Mouse (Mus musculus): ENCODE measurements around the gene Tcp10c. TPM values are rescaled to one million over a fixed set of nuclear protein-coding genes. Genes with fewer than 3 reads are reported as not detected.
"Not testable (repeated sequence)": the region's sequence is repeated elsewhere in the genome, so short reads cannot be mapped to it uniquely, and the experiment has no call there.

The Tcp10c gene
- polyA plus RNA-seq (2012; rRNA removed) = not detected in 2 replicates

DNA sequence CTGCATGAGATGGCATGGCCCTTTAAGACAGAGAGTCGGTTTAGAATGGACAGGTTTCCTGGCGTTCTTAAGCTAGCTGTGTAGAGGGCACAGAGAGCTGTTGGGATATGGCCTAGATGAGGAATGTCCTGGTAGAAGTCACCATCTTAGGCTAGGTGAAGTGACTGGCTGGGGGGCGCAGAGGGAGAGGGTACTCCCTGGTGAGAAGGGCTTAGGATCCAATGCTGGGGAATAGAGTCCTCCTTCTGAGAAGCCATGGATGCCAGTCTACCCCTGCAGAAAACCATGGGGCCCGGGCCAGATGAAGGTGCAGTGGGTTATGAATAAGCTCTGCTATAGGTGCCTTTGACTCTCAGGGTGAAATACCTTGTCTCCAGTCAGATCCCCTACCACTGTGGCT, at the start of gene Tcp10c:
Gene Tcp10c, plus strand, starts transcription at position 52 of the 400 bp plus-strand sequence.
- not testable (repeated sequence) for H3K27me3 ChIP-seq (ENCODE audit: control insufficient read depth, insufficient read depth, low read length); H3K36me3 ChIP-seq (ENCODE audit: control insufficient read depth, insufficient read depth, low read length); H3K4me3 ChIP-seq (ENCODE audit: low read depth, low read length); H3K4me1 ChIP-seq (ENCODE audit: control insufficient read depth, insufficient read depth, insufficient read length, low read length); H3K27ac ChIP-seq (ENCODE audit: insufficient read depth, low read depth, low read length)
- 86% methylated on average over 4 of the region's 4 CpGs for WGBS

DNA sequence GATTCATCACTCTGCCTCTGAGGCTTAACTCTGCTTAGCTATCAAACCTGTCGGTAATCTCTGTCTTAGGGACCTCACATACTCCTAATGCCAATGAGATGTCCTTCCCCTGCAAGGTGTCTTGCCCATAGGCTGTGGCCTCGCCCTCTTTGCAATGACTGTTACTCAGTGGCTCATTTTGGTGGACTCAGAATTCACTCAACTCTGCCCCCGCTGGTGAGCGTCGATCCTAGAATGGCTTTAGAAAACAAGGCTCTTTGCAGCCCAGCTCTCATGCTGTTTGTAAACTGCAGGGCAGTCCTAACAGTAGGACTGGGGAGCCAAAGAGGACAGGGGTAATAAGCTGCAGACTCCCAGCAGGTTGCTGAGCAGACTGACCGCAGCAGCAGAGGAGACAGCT, 46.5 kb upstream of the Tcp10c start:
- H3K27ac ChIP-seq (ENCODE audit: insufficient read depth, low read depth, low read length) = peak overlapping the region; percentile 59
- WGBS = 44% methylated on average over 5 of the region's 6 CpGs

DNA sequence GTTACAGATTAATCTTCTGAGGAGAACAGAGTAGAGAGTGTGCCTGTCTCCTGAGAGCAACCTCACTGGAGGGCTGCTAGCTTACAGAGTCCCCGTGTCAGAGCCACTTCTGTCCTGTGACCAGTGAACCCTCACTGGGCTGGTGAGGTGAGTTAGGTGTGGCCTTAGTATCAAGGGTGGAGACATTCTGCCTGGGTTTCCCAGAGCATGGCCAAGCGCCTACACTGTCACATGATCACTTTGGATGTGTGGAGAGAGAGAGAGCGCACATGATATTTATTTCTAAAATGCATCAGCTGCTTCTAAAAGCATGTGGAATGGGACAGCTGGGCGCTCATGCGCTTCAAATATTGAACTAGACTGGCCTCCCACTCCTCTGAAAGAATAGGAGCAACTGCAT, 46.0 kb upstream of the Tcp10c start:
- 50% methylated on average over 5 of the region's 5 CpGs for WGBS
- not testable (repeated sequence) for H3K27me3 ChIP-seq (ENCODE audit: control insufficient read depth, insufficient read depth, low read length)

More for the DNA sequence above, 46.5 kb upstream of the Tcp10c start:
- H3K36me3 ChIP-seq (ENCODE audit: control insufficient read depth, insufficient read depth, low read length); H3K4me1 ChIP-seq (ENCODE audit: control insufficient read depth, insufficient read depth, insufficient read length, low read length); H3K4me3 ChIP-seq (ENCODE audit: low read depth, low read length); H3K27me3 ChIP-seq (ENCODE audit: control insufficient read depth, insufficient read depth, low read length): not testable (repeated sequence)

DNA sequence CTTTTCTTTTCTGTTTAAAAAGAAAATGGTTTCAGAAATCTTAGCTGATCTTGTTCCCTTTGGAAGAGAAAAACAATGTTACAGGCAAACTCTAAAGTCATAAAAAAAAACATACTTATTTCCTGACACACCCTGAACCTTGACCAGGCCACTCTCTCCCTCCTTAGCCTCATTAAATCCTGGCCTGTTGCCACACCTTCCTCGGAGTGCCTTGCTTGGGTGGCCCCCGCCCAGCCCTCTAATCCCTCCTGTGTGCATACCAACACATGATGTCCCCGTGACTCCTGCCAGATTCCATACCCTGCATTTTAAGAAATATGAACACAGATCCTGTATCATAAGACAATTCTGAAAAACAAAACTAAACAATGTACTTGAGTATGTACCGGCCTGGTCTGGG, 45.6 kb upstream of the Tcp10c start:
- not testable (repeated sequence) for H3K4me1 ChIP-seq (ENCODE audit: control insufficient read depth, insufficient read depth, insufficient read length, low read length); H3K36me3 ChIP-seq (ENCODE audit: control insufficient read depth, insufficient read depth, low read length); H3K27me3 ChIP-seq (ENCODE audit: control insufficient read depth, insufficient read depth, low read length); H3K4me3 ChIP-seq (ENCODE audit: low read depth, low read length)
- peak overlapping the region; percentile 99 for H3K27ac ChIP-seq (ENCODE audit: insufficient read depth, low read depth, low read length)
- WGBS = 52% methylated on average over 4 of the region's 4 CpGs

More for the DNA sequence above, 46.0 kb upstream of the Tcp10c start:
- not testable (repeated sequence) for H3K36me3 ChIP-seq (ENCODE audit: control insufficient read depth, insufficient read depth, low read length); H3K4me1 ChIP-seq (ENCODE audit: control insufficient read depth, insufficient read depth, insufficient read length, low read length); H3K4me3 ChIP-seq (ENCODE audit: low read depth, low read length)
- peak overlapping the region; percentile 99 for H3K27ac ChIP-seq (ENCODE audit: insufficient read depth, low read depth, low read length)

DNA sequence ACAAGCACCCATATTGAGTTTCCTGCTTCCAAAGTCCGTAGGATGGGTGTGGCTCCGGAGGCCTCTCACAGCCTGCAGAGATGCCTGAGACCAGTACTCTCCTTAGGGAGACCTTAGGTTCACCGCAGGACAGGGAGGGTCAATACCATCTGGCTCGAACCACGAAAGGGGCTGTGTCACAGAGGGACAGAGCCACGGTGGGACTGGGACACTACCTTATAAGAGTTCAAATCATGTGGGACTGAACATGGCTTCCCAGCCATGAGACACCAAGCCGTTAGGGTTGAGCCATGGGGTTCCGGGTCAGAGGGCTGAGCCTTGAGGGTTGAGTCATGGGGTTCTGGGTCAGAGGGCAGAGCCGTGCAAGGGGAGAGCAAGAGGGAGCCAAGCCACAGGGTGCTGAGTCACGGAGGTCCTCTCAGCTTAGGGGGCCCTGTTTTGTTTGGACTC, 45.2 kb upstream of the Tcp10c start:
- TF ChIP-seq POLR2A (IDR thresholded peaks at IDR 0.05; ENCODE audit: low read depth, low read length) = 0 out of 2 replicates have a peak, but pooled peaks have one; percentile 28
- H3K4me1 ChIP-seq (ENCODE audit: control insufficient read depth, insufficient read depth, insufficient read length, low read length); H3K36me3 ChIP-seq (ENCODE audit: control insufficient read depth, insufficient read depth, low read length); H3K4me3 ChIP-seq (ENCODE audit: low read depth, low read length); H3K27me3 ChIP-seq (ENCODE audit: control insufficient read depth, insufficient read depth, low read length): not testable (repeated sequence)
- peak overlapping the region; percentile 92 for H3K27ac ChIP-seq (ENCODE audit: insufficient read depth, low read depth, low read length)
- 61% methylated on average over 10 of the region's 10 CpGs for WGBS

DNA sequence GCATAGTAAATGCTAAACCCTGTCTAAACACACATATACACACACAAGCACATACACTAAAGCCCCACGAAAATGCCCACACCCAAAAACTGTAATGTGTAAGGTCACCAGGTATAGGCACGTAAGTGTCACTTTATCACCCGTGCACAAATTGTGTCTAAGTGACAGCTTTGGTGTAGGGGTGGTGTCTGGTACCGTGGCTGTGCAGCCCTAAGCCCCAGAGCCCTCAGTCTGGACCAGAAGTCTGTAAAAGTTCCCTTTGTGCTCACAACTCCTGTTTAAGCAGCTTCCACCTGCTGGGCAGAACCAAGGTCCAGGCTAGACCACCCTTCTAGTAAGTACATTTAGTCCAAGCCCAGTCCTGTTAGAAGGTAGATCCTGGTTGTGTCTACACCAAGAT, 24.4 kb upstream of the Tcp10c start:
- H3K27ac ChIP-seq (ENCODE audit: insufficient read depth, low read depth, low read length); H3K36me3 ChIP-seq (ENCODE audit: control insufficient read depth, insufficient read depth, low read length); H3K27me3 ChIP-seq (ENCODE audit: control insufficient read depth, insufficient read depth, low read length); H3K4me1 ChIP-seq (ENCODE audit: control insufficient read depth, insufficient read depth, insufficient read length, low read length); H3K4me3 ChIP-seq (ENCODE audit: low read depth, low read length): not testable (repeated sequence)
- WGBS = 83% methylated on average over 4 of the region's 4 CpGs

DNA sequence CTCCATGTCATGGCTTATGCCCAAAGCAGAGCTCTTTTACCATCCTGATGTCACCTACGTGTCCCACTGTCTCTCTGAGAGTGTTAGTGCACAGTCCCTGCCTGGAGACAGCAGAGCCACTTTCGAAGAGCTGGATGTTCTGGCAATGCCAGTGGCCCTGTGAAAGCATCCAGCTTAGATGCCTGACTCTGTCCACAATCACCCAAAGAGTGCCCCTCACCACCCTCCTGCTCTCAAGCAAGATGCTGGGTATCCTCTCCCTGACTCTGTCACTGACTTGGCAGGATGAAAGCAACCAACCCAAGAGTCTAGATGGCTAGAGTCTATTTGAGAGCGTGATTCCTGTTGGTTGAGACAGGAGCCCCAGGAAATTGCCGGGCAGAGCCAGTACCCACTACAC, 23.2 kb upstream of the Tcp10c start:
- WGBS = 85% methylated on average over 4 of the region's 4 CpGs
- not testable (repeated sequence) for H3K4me3 ChIP-seq (ENCODE audit: low read depth, low read length); H3K27me3 ChIP-seq (ENCODE audit: control insufficient read depth, insufficient read depth, low read length); H3K4me1 ChIP-seq (ENCODE audit: control insufficient read depth, insufficient read depth, insufficient read length, low read length); H3K27ac ChIP-seq (ENCODE audit: insufficient read depth, low read depth, low read length); H3K36me3 ChIP-seq (ENCODE audit: control insufficient read depth, insufficient read depth, low read length)

DNA sequence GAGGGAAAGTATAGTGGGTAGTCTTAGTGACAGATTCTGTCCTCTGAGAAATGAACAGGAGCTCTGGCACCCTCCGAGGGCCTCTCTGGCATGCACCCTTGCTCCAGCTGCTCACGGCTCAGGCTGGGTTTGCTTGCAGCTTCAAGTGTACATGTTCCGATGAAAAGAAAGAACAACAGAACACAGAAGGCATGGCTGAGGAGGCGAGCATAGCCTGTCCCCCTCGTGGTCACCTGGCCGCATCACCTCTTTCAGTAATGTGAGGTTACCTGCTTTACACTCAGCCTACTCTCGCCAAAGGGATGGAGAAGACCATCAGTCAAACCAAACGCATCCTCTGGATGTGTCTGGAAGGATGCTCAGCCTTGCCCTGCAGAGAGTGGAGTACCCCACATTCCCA, 21.9 kb upstream of the Tcp10c start:
- H3K4me3 ChIP-seq (ENCODE audit: low read depth, low read length); H3K27ac ChIP-seq (ENCODE audit: insufficient read depth, low read depth, low read length); H3K27me3 ChIP-seq (ENCODE audit: control insufficient read depth, insufficient read depth, low read length); H3K36me3 ChIP-seq (ENCODE audit: control insufficient read depth, insufficient read depth, low read length); H3K4me1 ChIP-seq (ENCODE audit: control insufficient read depth, insufficient read depth, insufficient read length, low read length): not testable (repeated sequence)
- WGBS = 87% methylated on average over 8 of the region's 8 CpGs

Measured in small intestine, adult 2 months (tissue).